Mouse (Mus musculus): ENCODE results near the gene Tmem214.

GRCm38 (mm10) chr5:30870131-30870406, 2.3 kb downstream of the Tmem214 start:
- TF ChIP-seq POLR2A (IDR thresholded peaks at IDR 0.05; ENCODE audit: control insufficient read depth, extremely low read depth, insufficient read depth, low read length, poor library complexity) = no peak
- no peak for TF ChIP-seq CTCF (IDR thresholded peaks at IDR 0.05; ENCODE audit: borderline replicate concordance, control insufficient read depth, extremely low read depth, insufficient read depth, low read length, poor library complexity)
